ENCODE assay signal across 25 mouse cellular contexts in the genomic region with DNA sequence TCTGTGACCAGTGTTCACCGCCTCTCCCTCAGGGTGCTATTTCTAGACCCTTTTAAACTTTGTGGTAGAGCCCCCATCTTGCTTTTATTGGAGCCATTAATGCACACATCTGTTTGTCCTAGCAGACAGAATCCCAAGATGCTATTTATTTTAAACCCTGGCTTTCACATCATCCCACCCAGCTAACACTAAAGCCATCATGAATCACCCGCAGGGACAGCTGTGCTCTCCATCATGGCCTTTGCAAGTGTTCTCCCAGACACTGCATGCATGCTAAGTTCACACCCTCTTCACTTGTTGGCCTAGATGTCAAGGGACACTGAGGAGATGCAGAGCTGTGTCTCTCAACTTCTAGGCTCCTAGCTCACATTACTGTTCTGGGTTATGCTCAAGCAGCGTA.
"Had no signal": no experiment of that assay in that cellular context is flagged by ENCODE, and none has a peak within 500 bp of the region (broad histone marks: within the 10 kb centered on the region; RNA-seq: fewer than 3 reads in every experiment).

No protein-coding gene starts in this region.

- H3K9ac ChIP-seq: heart, embryonic 13.5 days; heart, embryonic 15.5 days; hindbrain, embryonic 13.5 days; hindbrain, embryonic 15.5 days; kidney, embryonic 15.5 days; limb, embryonic 12.5 days had no signal

- H3K4me3 ChIP-seq: heart, adult 2 months; heart, embryonic 13.5 days; heart, embryonic 15.5 days; hindbrain, embryonic 13.5 days; hindbrain, embryonic 15.5 days; kidney, embryonic 15.5 days; limb, embryonic 12.5 days had no signal

- ATAC-seq: hindbrain, postnatal 0 days; intestine, embryonic 16.5 days had no signal

- H3K4me2 ChIP-seq: heart, embryonic 11.5 days; heart, embryonic 13.5 days; heart, embryonic 15.5 days; hindbrain, embryonic 13.5 days; hindbrain, embryonic 15.5 days; kidney, embryonic 15.5 days; limb, embryonic 12.5 days; liver, embryonic 11.5 days had no signal

- DNase-seq: gastrocnemius, postnatal 14 days; gastrocnemius, postnatal 36 days; heart, adult 2 months; heart, postnatal 14 days; heart, postnatal 36 days; kidney, adult 11 months; kidney, adult 2 months; kidney, adult 9 months; kidney, postnatal 14 days; kidney, postnatal 36 days; layer of hippocampus, adult 9-11 months; layer of hippocampus, postnatal 36 days; left cerebral cortex, postnatal 4 days; liver had no signal

- H3K36me3 ChIP-seq: heart, embryonic 13.5 days; heart, embryonic 15.5 days; hindbrain, embryonic 13.5 days; hindbrain, embryonic 15.5 days; kidney, embryonic 15.5 days; limb, embryonic 12.5 days had no signal

- H3K27ac ChIP-seq: heart, adult 2 months; heart, embryonic 13.5 days; heart, embryonic 15.5 days; hindbrain, embryonic 13.5 days; hindbrain, embryonic 15.5 days; hindbrain, postnatal 0 days; kidney, embryonic 15.5 days; kidney, postnatal 0 days; limb, embryonic 12.5 days had no signal

- H3K9me3 ChIP-seq: heart, embryonic 15.5 days; hindbrain, embryonic 13.5 days; hindbrain, embryonic 15.5 days; kidney, embryonic 15.5 days; limb, embryonic 12.5 days had no signal

- H3K27me3 ChIP-seq: heart, embryonic 13.5 days; heart, embryonic 15.5 days; hindbrain, embryonic 13.5 days; hindbrain, embryonic 15.5 days; kidney, embryonic 15.5 days; limb, embryonic 12.5 days had no signal

- H3K4me1 ChIP-seq: heart, embryonic 15.5 days; hindbrain, embryonic 13.5 days; hindbrain, embryonic 15.5 days; kidney, embryonic 15.5 days had no signal
